Mouse (Mus musculus) stomach, postnatal 0 days (tissue): ENCODE data around the gene Ptprg.

Experiments used
- CTCF ChIP-seq: IDR thresholded peaks from 2 replicates; pipeline ENCODE4 v1.5.1; 2016; ENCODE audit warnings: antibody characterized with exemption, low read depth, mild to moderate bottlenecking, moderate library complexity
- EP300 ChIP-seq: optimal IDR thresholded peaks from 2 replicates; pipeline ENCODE3; 2016; ENCODE audit warnings: antibody characterized with exemption

GRCm38 (mm10) chr14:12086167-12086566 is 532.8 kb downstream of the Ptprg start:
- TF ChIP-seq CTCF, result no peak
- no peak for TF ChIP-seq EP300
